Mouse (Mus musculus) gastrocnemius, postnatal 25 days (tissue): Measurements from ENCODE around the gene Syk. TPM values are rescaled to one million over a fixed set of nuclear protein-coding genes. Genes with fewer than 3 reads are reported as not detected.

Experiments used
- DNase-seq: peaks from one replicate; pipeline ENCODE4 v3.0.0; 2022
- total RNA-seq, 2 experiments: library from RNA; stranded (reverse); gene quantifications; 1 replicate in 1 of 2; 2 replicates in 1 of 2; pipeline ENCODE4 v1.2.3; 2021

The Syk gene
- total RNA-seq, 2 experiments from 2014 or later, result 2.8 to 3.0 TPM

- DNase-seq, result no peak
These were observed 17.2 kb downstream of the Syk start for GRCm38 (mm10) chr13:52600015-52600643.

GRCm38 (mm10) chr13:52602752-52603151, 19.8 kb downstream of the Syk start:
- DNase-seq, result no peak

- no peak for DNase-seq
These were observed 20.9 kb downstream of the Syk start for GRCm38 (mm10) chr13:52603704-52604349.

- no peak for DNase-seq
These were observed 22.0 kb downstream of the Syk start for GRCm38 (mm10) chr13:52605006-52605405.

GRCm38 (mm10) chr13:52605911-52606310, 22.9 kb downstream of the Syk start:
- peak; percentile 25 for DNase-seq

GRCm38 (mm10) chr13:52606656-52607275, 23.8 kb downstream of the Syk start:
- no peak for DNase-seq

GRCm38 (mm10) chr13:52607964-52608363, 25.0 kb downstream of the Syk start:
- DNase-seq, result no peak

- no peak for DNase-seq
These were observed 27.5 kb downstream of the Syk start for GRCm38 (mm10) chr13:52610463-52610862.

- DNase-seq, result no peak
These were observed 30.3 kb downstream of the Syk start for GRCm38 (mm10) chr13:52613266-52613665.

GRCm38 (mm10) chr13:52615085-52615484, 32.1 kb downstream of the Syk start:
- no peak for DNase-seq

GRCm38 (mm10) chr13:52617096-52617714, 34.2 kb downstream of the Syk start:
- DNase-seq, result no peak

GRCm38 (mm10) chr13:52618592-52618991, 35.6 kb downstream of the Syk start:
- no peak for DNase-seq

- DNase-seq, result no peak
These were observed 36.5 kb downstream of the Syk start for GRCm38 (mm10) chr13:52619482-52619881.

GRCm38 (mm10) chr13:52624038-52624437, 41.1 kb downstream of the Syk start:
- DNase-seq, result peak; percentile 18

GRCm38 (mm10) chr13:52628602-52629001, 45.6 kb downstream of the Syk start:
- DNase-seq, result no peak

GRCm38 (mm10) chr13:52631624-52632023, 48.7 kb downstream of the Syk start:
- no peak for DNase-seq

- DNase-seq, result no peak
These were observed 52.5 kb downstream of the Syk start for GRCm38 (mm10) chr13:52635484-52635883.

GRCm38 (mm10) chr13:52636176-52636748, 53.3 kb downstream of the Syk start:
- no peak for DNase-seq

GRCm38 (mm10) chr13:52646566-52646965, 63.6 kb downstream of the Syk start:
- no peak for DNase-seq

GRCm38 (mm10) chr13:52647996-52648712, 65.2 kb downstream of the Syk start:
- DNase-seq, result no peak

- no peak for DNase-seq
These were observed 66.9 kb downstream of the Syk start for GRCm38 (mm10) chr13:52649791-52650418.
